Mouse (Mus musculus): ENCODE measurements around the gene Lekr1.

Lekr1 gene

GRCm38 (mm10) chr3:65832398-65832797 is 166.4 kb downstream of the Lekr1 start:
- DNase-seq (ENCODE audit: low spot score in 2 of 2): no peak

GRCm38 (mm10) chr3:65836435-65836834 is 170.4 kb downstream of the Lekr1 start:
- no peak for DNase-seq (ENCODE audit: low spot score in 2 of 2)

- DNase-seq (ENCODE audit: low spot score in 2 of 2): no peak
Measured at GRCm38 (mm10) chr3:65839664-65840063, 173.6 kb downstream of the Lekr1 start.

- DNase-seq (ENCODE audit: low spot score in 2 of 2): no peak
Measured at GRCm38 (mm10) chr3:65841175-65841574, 175.1 kb downstream of the Lekr1 start.

GRCm38 (mm10) chr3:65842515-65843184 is 176.6 kb downstream of the Lekr1 start:
- no peak for DNase-seq (ENCODE audit: low spot score in 2 of 2)

GRCm38 (mm10) chr3:65843185-65843552 is 177.1 kb downstream of the Lekr1 start:
- DNase-seq (ENCODE audit: low spot score in 2 of 2): no peak

GRCm38 (mm10) chr3:65844302-65844701 is 178.3 kb downstream of the Lekr1 start:
- DNase-seq (ENCODE audit: low spot score in 2 of 2): no peak

- DNase-seq (ENCODE audit: low spot score in 2 of 2): no peak
Measured at GRCm38 (mm10) chr3:65844851-65845552, 179.0 kb downstream of the Lekr1 start.

GRCm38 (mm10) chr3:65847158-65847787 is 181.2 kb downstream of the Lekr1 start:
- no peak for DNase-seq (ENCODE audit: low spot score in 2 of 2)

GRCm38 (mm10) chr3:65853746-65854145 is 187.7 kb downstream of the Lekr1 start:
- DNase-seq (ENCODE audit: low spot score in 2 of 2): no peak

GRCm38 (mm10) chr3:65855521-65855920 is 189.5 kb downstream of the Lekr1 start:
- no peak for DNase-seq (ENCODE audit: low spot score in 2 of 2)

- DNase-seq (ENCODE audit: low spot score in 2 of 2): no peak
Measured at GRCm38 (mm10) chr3:65858118-65858517, 192.1 kb downstream of the Lekr1 start.

- DNase-seq (ENCODE audit: low spot score in 2 of 2): no peak
Measured at GRCm38 (mm10) chr3:65858741-65859348, 192.8 kb downstream of the Lekr1 start.

GRCm38 (mm10) chr3:65859750-65860149 is 193.7 kb downstream of the Lekr1 start:
- no peak for DNase-seq (ENCODE audit: low spot score in 2 of 2)

- DNase-seq (ENCODE audit: low spot score in 2 of 2): no peak
Measured at GRCm38 (mm10) chr3:65860903-65861302, 194.9 kb downstream of the Lekr1 start.

GRCm38 (mm10) chr3:65861471-65861881 is 195.4 kb downstream of the Lekr1 start:
- no peak for DNase-seq (ENCODE audit: low spot score in 2 of 2)

- DNase-seq (ENCODE audit: low spot score in 2 of 2): peak; percentile 54 to 83
Measured at GRCm38 (mm10) chr3:65863297-65863696, 197.3 kb downstream of the Lekr1 start.

- no peak for DNase-seq (ENCODE audit: low spot score in 2 of 2)
Measured at GRCm38 (mm10) chr3:65863762-65864377, 197.8 kb downstream of the Lekr1 start.

- DNase-seq (ENCODE audit: low spot score in 2 of 2): no peak
Measured at GRCm38 (mm10) chr3:65868931-65869330, 202.9 kb downstream of the Lekr1 start.

GRCm38 (mm10) chr3:65869724-65870123 is 203.7 kb downstream of the Lekr1 start:
- no peak for DNase-seq (ENCODE audit: low spot score in 2 of 2)

GRCm38 (mm10) chr3:65871188-65871603 is 205.2 kb downstream of the Lekr1 start:
- peak in 1 of 2 experiments; percentile 9 for DNase-seq (ENCODE audit: low spot score in 2 of 2)
